Mouse (Mus musculus) bone marrow macrophage, adult 2 months (primary cell): Measurements from ENCODE around the gene Ubr7. TPM values are rescaled to one million over a fixed set of nuclear protein-coding genes. Genes with fewer than 3 reads are reported as not detected.
A peak's percentile ranks its signal among the peaks of the same experiment; 100 is the strongest.

Source experiments
- H3K27ac ChIP-seq: 2 replicates; pipeline ENCODE4 v1.5.1; 2012; ENCODE audit warnings: low read depth, low read length; ENCODE audit not compliant: insufficient read depth
- H3K4me1 ChIP-seq: 2 replicates; pipeline ENCODE4 v1.6.1; 2012; ENCODE audit warnings: low read length; ENCODE audit not compliant: control insufficient read depth, insufficient read depth
- H3K4me3 ChIP-seq: 2 replicates; pipeline ENCODE4 v1.5.1; 2012; ENCODE audit warnings: mild to moderate bottlenecking, low read length, moderate library complexity; ENCODE audit not compliant: insufficient read depth
- CTCF ChIP-seq: IDR thresholded peaks from 2 replicates; pipeline ENCODE4 v1.5.1; 2012; ENCODE audit warnings: low read depth, mild to moderate bottlenecking, low read length, moderate library complexity
- POLR2A ChIP-seq: IDR thresholded peaks from 2 replicates; pipeline ENCODE4 v1.6.1; 2012; ENCODE audit warnings: mild to moderate bottlenecking, low read depth, low read length, borderline replicate concordance
- polyA plus RNA-seq: library from polyadenylated mRNA; stranded (reverse); fragments of >200 nt; gene quantifications from 2 replicates; pipeline ENCODE4 v1.2.4, GENCODE M21; 2012; ENCODE audit not compliant: missing spikeins, insufficient read depth, insufficient read length

Gene Ubr7
- polyA plus RNA-seq, 1 experiment: 17.9 TPM

- TF ChIP-seq CTCF: no peak
- no peak for TF ChIP-seq POLR2A
- H3K4me1 ChIP-seq: peaks cover 18% of the 10 kb centered on the region
These were observed 34.8 kb upstream of the Ubr7 start for GRCm38 (mm10) chr12:102722966-102723365.

GRCm38 (mm10) chr12:102723861-102724260 lies 33.9 kb upstream of the Ubr7 start:
- peaks cover 18% of the 10 kb centered on the region for H3K4me1 ChIP-seq
- no peak overlapping the region for H3K4me3 ChIP-seq
- H3K27ac ChIP-seq: no peak overlapping the region
- TF ChIP-seq CTCF: no peak
- no peak for TF ChIP-seq POLR2A

More at GRCm38 (mm10) chr12:102722966-102723365, 34.8 kb upstream of the Ubr7 start:
- Histone ChIP-seq H3K4me3 (no peak overlapping the region), H3K27ac (no peak overlapping the region)

GRCm38 (mm10) chr12:102725146-102725545 lies 32.6 kb upstream of the Ubr7 start:
- H3K27ac ChIP-seq: no peak overlapping the region
- H3K4me1 ChIP-seq: peaks cover 19% of the 10 kb centered on the region
- no peak overlapping the region for H3K4me3 ChIP-seq
- TF ChIP-seq CTCF (no peak), POLR2A (no peak)

- Histone ChIP-seq H3K4me3 (no peak overlapping the region), H3K4me1 (peaks cover 22% of the 10 kb centered on the region), H3K27ac (no peak overlapping the region)
- no peak for TF ChIP-seq CTCF
These were observed 32.0 kb upstream of the Ubr7 start for GRCm38 (mm10) chr12:102725761-102726175.

- TF ChIP-seq POLR2A (no peak), CTCF (no peak)
- no peak overlapping the region for H3K4me3 ChIP-seq
- H3K27ac ChIP-seq: no peak overlapping the region
- H3K4me1 ChIP-seq: peaks cover 5% of the 10 kb centered on the region
These were observed 27.6 kb upstream of the Ubr7 start for GRCm38 (mm10) chr12:102729855-102730797.

- H3K4me3 ChIP-seq: no peak overlapping the region
- peaks cover 5% of the 10 kb centered on the region for H3K4me1 ChIP-seq
- H3K27ac ChIP-seq: no peak overlapping the region
- TF ChIP-seq CTCF (no peak), POLR2A (no peak)
These were observed 26.8 kb upstream of the Ubr7 start for GRCm38 (mm10) chr12:102730798-102731619.

GRCm38 (mm10) chr12:102733381-102733780 lies 24.4 kb upstream of the Ubr7 start:
- Histone ChIP-seq H3K4me1 (peaks cover 5% of the 10 kb centered on the region), H3K27ac (no peak overlapping the region), H3K4me3 (no peak overlapping the region)
- TF ChIP-seq POLR2A: no peak
- peak; percentile 65 for TF ChIP-seq CTCF

- H3K4me1 ChIP-seq: peaks cover 4% of the 10 kb centered on the region; the same call in 1 of the 2 replicates
- no peak overlapping the region for H3K4me3 ChIP-seq
- no peak overlapping the region for H3K27ac ChIP-seq
- TF ChIP-seq CTCF (no peak), POLR2A (no peak)
These were observed 18.7 kb upstream of the Ubr7 start for GRCm38 (mm10) chr12:102739096-102739495.

GRCm38 (mm10) chr12:102740285-102740684 lies 17.5 kb upstream of the Ubr7 start:
- no peak for TF ChIP-seq CTCF
- no peak for TF ChIP-seq POLR2A
- no peak overlapping the region for H3K4me3 ChIP-seq

More at GRCm38 (mm10) chr12:102740285-102740684, 17.5 kb upstream of the Ubr7 start:
- H3K4me1 ChIP-seq: peaks cover 7% of the 10 kb centered on the region
- H3K27ac ChIP-seq: no peak overlapping the region
